Mouse (Mus musculus): ENCODE results near the gene Snx9. TPM values are rescaled to one million over a fixed set of nuclear protein-coding genes. Genes with fewer than 3 reads are reported as not detected.

Gene Snx9
- total RNA-seq, 2 experiments from 2014 or later: 15.6 to 16.1 TPM

- no peak for DNase-seq (ENCODE audit: low spot score in 2 of 2)
- Histone ChIP-seq H3K27ac (peak overlapping the region; percentile 48; the same call in 1 of the 2 replicates), H3K4me3 (no peak overlapping the region)
- TF ChIP-seq CTCF (conservative IDR thresholded peaks at IDR 0.05): no peak
These were observed 117.5 kb downstream of the Snx9 start for GRCm38 (mm10) chr17:5958636-5959035.

GRCm38 (mm10) chr17:5959096-5959495, 118.0 kb downstream of the Snx9 start:
- no peak overlapping the region for H3K4me3 ChIP-seq
- TF ChIP-seq CTCF (conservative IDR thresholded peaks at IDR 0.05): no peak
- no peak for DNase-seq (ENCODE audit: low spot score in 2 of 2)
- H3K27ac ChIP-seq: peak overlapping the region; percentile 48; the same call in 1 of the 2 replicates

- no peak for TF ChIP-seq CTCF (conservative IDR thresholded peaks at IDR 0.05)
- Histone ChIP-seq H3K27ac (peak overlapping the region; percentile 36; the same call in 1 of the 2 replicates), H3K4me3 (no peak overlapping the region)
- DNase-seq (ENCODE audit: low spot score in 2 of 2): no peak
These were observed 118.7 kb downstream of the Snx9 start for GRCm38 (mm10) chr17:5959802-5960201.

GRCm38 (mm10) chr17:5963766-5964165, 122.6 kb downstream of the Snx9 start:
- Histone ChIP-seq H3K4me3 (no peak overlapping the region), H3K27ac (no peak overlapping the region)
- no peak for DNase-seq (ENCODE audit: low spot score in 2 of 2)
- TF ChIP-seq CTCF (conservative IDR thresholded peaks at IDR 0.05): no peak

- H3K4me3 ChIP-seq: no peak overlapping the region
- no peak for TF ChIP-seq CTCF (conservative IDR thresholded peaks at IDR 0.05)
- H3K27ac ChIP-seq: peak overlapping the region; percentile 64; the same call in 1 of the 2 replicates
- DNase-seq (ENCODE audit: low spot score in 2 of 2): no peak
These were observed 124.1 kb downstream of the Snx9 start for GRCm38 (mm10) chr17:5965084-5965781.

- no peak for DNase-seq (ENCODE audit: low spot score in 2 of 2)
- Histone ChIP-seq H3K27ac (no peak overlapping the region), H3K4me3 (no peak overlapping the region)
- no peak for TF ChIP-seq CTCF (conservative IDR thresholded peaks at IDR 0.05)
These were observed 125.6 kb downstream of the Snx9 start for GRCm38 (mm10) chr17:5966706-5967105.

GRCm38 (mm10) chr17:5968562-5968961, 127.4 kb downstream of the Snx9 start:
- Histone ChIP-seq H3K4me3 (no peak overlapping the region), H3K27ac (peak overlapping the region; percentile 39)
- DNase-seq (ENCODE audit: low spot score in 2 of 2): no peak
- TF ChIP-seq CTCF (conservative IDR thresholded peaks at IDR 0.05): no peak

- Histone ChIP-seq H3K4me3 (no peak overlapping the region), H3K27ac (peak overlapping the region; percentile 39)
- DNase-seq (ENCODE audit: low spot score in 2 of 2): no peak
- TF ChIP-seq CTCF (conservative IDR thresholded peaks at IDR 0.05): no peak
These were observed 128.1 kb downstream of the Snx9 start for GRCm38 (mm10) chr17:5969246-5969645.

GRCm38 (mm10) chr17:5970298-5970821, 129.2 kb downstream of the Snx9 start:
- Histone ChIP-seq H3K27ac (no peak overlapping the region), H3K4me3 (no peak overlapping the region)
- no peak for DNase-seq (ENCODE audit: low spot score in 2 of 2)
- no peak for TF ChIP-seq CTCF (conservative IDR thresholded peaks at IDR 0.05)

GRCm38 (mm10) chr17:5973536-5973935, 132.4 kb downstream of the Snx9 start:
- Histone ChIP-seq H3K27ac (no peak overlapping the region), H3K4me3 (no peak overlapping the region)
- TF ChIP-seq CTCF (conservative IDR thresholded peaks at IDR 0.05): 0 out of 2 replicates have a peak, but pooled peaks have one; percentile 7
- no peak for DNase-seq (ENCODE audit: low spot score in 2 of 2)

- Histone ChIP-seq H3K4me3 (peak overlapping the region; percentile 57), H3K27ac (peak overlapping the region; percentile 82)
- TF ChIP-seq CTCF (conservative IDR thresholded peaks at IDR 0.05): 0 out of 2 replicates have a peak, but pooled peaks have one; percentile 4
- peak; percentile 84 to 91 for DNase-seq (ENCODE audit: low spot score in 2 of 2)
These were observed 134.2 kb downstream of the Snx9 start for GRCm38 (mm10) chr17:5975099-5975977.

GRCm38 (mm10) chr17:5976221-5977055, 135.3 kb downstream of the Snx9 start:
- peak overlapping the region; percentile 82 for H3K27ac ChIP-seq

More at GRCm38 (mm10) chr17:5976221-5977055, 135.3 kb downstream of the Snx9 start:
- TF ChIP-seq CTCF (conservative IDR thresholded peaks at IDR 0.05): no peak
- peak overlapping the region; percentile 57 for H3K4me3 ChIP-seq
- no peak for DNase-seq (ENCODE audit: low spot score in 2 of 2)

All from layer of hippocampus, adult 2 months (tissue).